Mouse (Mus musculus): ENCODE measurements at regions not wholly inside any gene's neighbourhood (a gene's known extent, or its start where the extent isn't known, plus 50 kb on each side); places are given as distances from the start of the nearest gene placed in this dataset.

- no peak for DNase-seq (ENCODE audit: low spot score)
- Histone ChIP-seq H3K27me3 (ENCODE audit: low read depth, poor library complexity, severe bottlenecking) (no peaks in the 10 kb centered on the region), H3K4me3 (no peak overlapping the region), H3K4me1 (peaks cover 11% of the 10 kb centered on the region), H3K27ac (no peak overlapping the region), H3K9me3 (replicated peaks) (no peaks in the 10 kb centered on the region), H3K36me3 (no peaks in the 10 kb centered on the region)
- WGBS: 79% methylated on average over 1 of the region's 1 CpGs
These were observed 132.2 kb upstream of the Smarca2 start for GRCm38 (mm10) chr19:26472659-26473058.

GRCm38 (mm10) chr19:26473211-26473610, 131.6 kb upstream of the Smarca2 start:
- Histone ChIP-seq H3K27me3 (ENCODE audit: low read depth, poor library complexity, severe bottlenecking) (no peaks in the 10 kb centered on the region), H3K36me3 (no peaks in the 10 kb centered on the region), H3K9me3 (replicated peaks) (no peaks in the 10 kb centered on the region), H3K4me3 (no peak overlapping the region), H3K27ac (no peak overlapping the region), H3K4me1 (peaks cover 11% of the 10 kb centered on the region)
- 94% methylated on average over 3 of the region's 3 CpGs for WGBS
- DNase-seq (ENCODE audit: low spot score): no peak

GRCm38 (mm10) chr19:26475197-26475596, 129.7 kb upstream of the Smarca2 start:
- WGBS: 91% methylated on average over 2 of the region's 2 CpGs
- no peaks in the 10 kb centered on the region for H3K36me3 ChIP-seq
- H3K27ac ChIP-seq: no peak overlapping the region

GRCm38 (mm10) chr19:26475754-26476153, 129.1 kb upstream of the Smarca2 start:
- WGBS: 38% methylated on average over 2 of the region's 2 CpGs
- H3K36me3 ChIP-seq: no peaks in the 10 kb centered on the region
- H3K4me1 ChIP-seq: peaks cover 11% of the 10 kb centered on the region
- peak overlapping the region; percentile 34; the same call in 1 of the 2 replicates for H3K27ac ChIP-seq
- H3K27me3 ChIP-seq (ENCODE audit: low read depth, poor library complexity, severe bottlenecking): no peaks in the 10 kb centered on the region
- no peak for DNase-seq (ENCODE audit: low spot score)
- H3K4me3 ChIP-seq: no peak overlapping the region
- no peaks in the 10 kb centered on the region for H3K9me3 ChIP-seq (replicated peaks)

More at GRCm38 (mm10) chr19:26475197-26475596, 129.7 kb upstream of the Smarca2 start:
- DNase-seq (ENCODE audit: low spot score): no peak
- Histone ChIP-seq H3K27me3 (ENCODE audit: low read depth, poor library complexity, severe bottlenecking) (no peaks in the 10 kb centered on the region), H3K9me3 (replicated peaks) (no peaks in the 10 kb centered on the region), H3K4me1 (peaks cover 11% of the 10 kb centered on the region), H3K4me3 (no peak overlapping the region)

- 79% methylated on average over 16 of the region's 16 CpGs for WGBS
- Histone ChIP-seq H3K4me1 (peaks cover 11% of the 10 kb centered on the region), H3K9me3 (replicated peaks) (no peaks in the 10 kb centered on the region), H3K27ac (no peak overlapping the region), H3K4me3 (no peak overlapping the region), H3K27me3 (ENCODE audit: low read depth, poor library complexity, severe bottlenecking) (no peaks in the 10 kb centered on the region), H3K36me3 (no peaks in the 10 kb centered on the region)
- no peak for DNase-seq (ENCODE audit: low spot score)
These were observed 126.7 kb upstream of the Smarca2 start for GRCm38 (mm10) chr19:26478055-26478737.

- no peaks in the 10 kb centered on the region for H3K27me3 ChIP-seq (ENCODE audit: low read depth, poor library complexity, severe bottlenecking)
- H3K27ac ChIP-seq: no peak overlapping the region
- DNase-seq (ENCODE audit: low spot score): no peak
- 75% methylated on average over 3 of the region's 3 CpGs for WGBS
- H3K4me3 ChIP-seq: no peak overlapping the region
- H3K4me1 ChIP-seq: peaks cover 7% of the 10 kb centered on the region; the same call in 1 of the 2 replicates
- H3K9me3 ChIP-seq (replicated peaks): no peaks in the 10 kb centered on the region
- H3K36me3 ChIP-seq: no peaks in the 10 kb centered on the region
These were observed 120.5 kb upstream of the Smarca2 start for GRCm38 (mm10) chr19:26484322-26484721.

GRCm38 (mm10) chr19:26492806-26493205, 112.0 kb upstream of the Smarca2 start:
- Histone ChIP-seq H3K4me1 (no peaks in the 10 kb centered on the region), H3K27me3 (ENCODE audit: low read depth, poor library complexity, severe bottlenecking) (no peaks in the 10 kb centered on the region)
- WGBS: 65% methylated on average over 2 of the region's 2 CpGs

GRCm38 (mm10) chr19:26501064-26501463, 103.8 kb upstream of the Smarca2 start:
- DNase-seq (ENCODE audit: low spot score): no peak
- Histone ChIP-seq H3K27me3 (ENCODE audit: low read depth, poor library complexity, severe bottlenecking) (no peaks in the 10 kb centered on the region), H3K4me3 (no peak overlapping the region), H3K27ac (no peak overlapping the region), H3K9me3 (replicated peaks) (no peaks in the 10 kb centered on the region), H3K36me3 (no peaks in the 10 kb centered on the region), H3K4me1 (no peaks in the 10 kb centered on the region)

More at GRCm38 (mm10) chr19:26492806-26493205, 112.0 kb upstream of the Smarca2 start:
- H3K27ac ChIP-seq: no peak overlapping the region
- no peak overlapping the region for H3K4me3 ChIP-seq
- DNase-seq (ENCODE audit: low spot score): no peak
- H3K9me3 ChIP-seq (replicated peaks): no peaks in the 10 kb centered on the region
- H3K36me3 ChIP-seq: no peaks in the 10 kb centered on the region

- H3K27me3 ChIP-seq (ENCODE audit: low read depth, poor library complexity, severe bottlenecking): no peaks in the 10 kb centered on the region
- 90% methylated on average over 2 of the region's 2 CpGs for WGBS
- no peaks in the 10 kb centered on the region for H3K36me3 ChIP-seq
- H3K9me3 ChIP-seq (replicated peaks): no peaks in the 10 kb centered on the region
- H3K27ac ChIP-seq: no peak overlapping the region
- DNase-seq (ENCODE audit: low spot score): no peak
- no peaks in the 10 kb centered on the region for H3K4me1 ChIP-seq
- no peak overlapping the region for H3K4me3 ChIP-seq
These were observed 100.8 kb upstream of the Smarca2 start for GRCm38 (mm10) chr19:26504027-26504426.

- 79% methylated on average over 1 of the region's 1 CpGs for WGBS
- H3K27me3 ChIP-seq (ENCODE audit: low read depth, poor library complexity, severe bottlenecking): no peaks in the 10 kb centered on the region
- H3K27ac ChIP-seq: no peak overlapping the region
- no peaks in the 10 kb centered on the region for H3K36me3 ChIP-seq
- no peaks in the 10 kb centered on the region for H3K9me3 ChIP-seq (replicated peaks)
- no peak for DNase-seq (ENCODE audit: low spot score)
- H3K4me1 ChIP-seq: peaks cover 3% of the 10 kb centered on the region; the same call in 1 of the 2 replicates
- no peak overlapping the region for H3K4me3 ChIP-seq
These were observed 98.0 kb upstream of the Smarca2 start for GRCm38 (mm10) chr19:26506802-26507201.

GRCm38 (mm10) chr19:26507986-26508385, 96.9 kb upstream of the Smarca2 start:
- Histone ChIP-seq H3K27me3 (ENCODE audit: low read depth, poor library complexity, severe bottlenecking) (no peaks in the 10 kb centered on the region), H3K4me1 (peaks cover 3% of the 10 kb centered on the region; the same call in 1 of the 2 replicates), H3K36me3 (no peaks in the 10 kb centered on the region), H3K27ac (no peak overlapping the region), H3K9me3 (replicated peaks) (no peaks in the 10 kb centered on the region), H3K4me3 (no peak overlapping the region)
- DNase-seq (ENCODE audit: low spot score): no peak
- 80% methylated on average over 11 of the region's 11 CpGs for WGBS

- H3K36me3 ChIP-seq: no peaks in the 10 kb centered on the region
- H3K9me3 ChIP-seq (replicated peaks): no peaks in the 10 kb centered on the region
- no peak overlapping the region for H3K27ac ChIP-seq
- 71% methylated on average over 7 of the region's 7 CpGs for WGBS
- no peak overlapping the region for H3K4me3 ChIP-seq
- no peaks in the 10 kb centered on the region for H3K27me3 ChIP-seq (ENCODE audit: low read depth, poor library complexity, severe bottlenecking)
- peaks cover 3% of the 10 kb centered on the region; the same call in 1 of the 2 replicates for H3K4me1 ChIP-seq
- no peak for DNase-seq (ENCODE audit: low spot score)
These were observed 96.2 kb upstream of the Smarca2 start for GRCm38 (mm10) chr19:26508616-26509015.

- Histone ChIP-seq H3K27ac (no peak overlapping the region), H3K4me3 (no peak overlapping the region), H3K4me1 (peaks cover 3% of the 10 kb centered on the region; the same call in 1 of the 2 replicates), H3K9me3 (replicated peaks) (no peaks in the 10 kb centered on the region), H3K36me3 (no peaks in the 10 kb centered on the region), H3K27me3 (ENCODE audit: low read depth, poor library complexity, severe bottlenecking) (no peaks in the 10 kb centered on the region)
- 89% methylated on average over 2 of the region's 2 CpGs for WGBS
- no peak for DNase-seq (ENCODE audit: low spot score)
These were observed 95.6 kb upstream of the Smarca2 start for GRCm38 (mm10) chr19:26509240-26509639.

- Histone ChIP-seq H3K4me1 (peaks cover 3% of the 10 kb centered on the region; the same call in 1 of the 2 replicates), H3K27me3 (ENCODE audit: low read depth, poor library complexity, severe bottlenecking) (no peaks in the 10 kb centered on the region), H3K9me3 (replicated peaks) (no peaks in the 10 kb centered on the region), H3K36me3 (no peaks in the 10 kb centered on the region), H3K27ac (no peak overlapping the region), H3K4me3 (no peak overlapping the region)
- no peak for DNase-seq (ENCODE audit: low spot score)
- WGBS: 87% methylated on average over 12 of the region's 12 CpGs
These were observed 94.7 kb upstream of the Smarca2 start for GRCm38 (mm10) chr19:26510185-26510584.

All from limb, embryonic 10.5 days (tissue).